In the genomic region with DNA sequence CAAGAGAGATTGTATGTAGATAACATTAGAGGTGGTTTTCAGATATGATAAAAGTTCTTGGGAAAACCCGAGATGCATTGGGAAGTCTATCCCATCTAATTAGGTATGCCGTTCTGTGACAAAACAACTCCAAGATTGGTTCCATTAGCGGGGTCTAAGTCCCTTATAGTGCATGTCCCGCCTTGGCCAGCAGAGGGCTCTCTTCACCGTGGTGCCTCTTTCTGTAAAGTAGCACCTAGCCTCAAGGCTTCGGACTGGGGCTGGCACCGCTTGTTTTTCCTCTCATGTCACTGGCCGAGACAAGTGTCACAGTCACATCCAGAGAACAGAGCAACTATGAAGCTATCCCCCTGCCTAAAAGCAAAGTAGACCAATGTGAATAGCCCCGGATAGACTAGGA, we compare ENCODE assay signal across 8 mouse cellular contexts. TPM values are rescaled to one million over a fixed set of nuclear protein-coding genes. Genes with fewer than 3 reads are reported as not detected.
DNase-seq lines count a peak whose midpoint lies in the region; ATAC-seq and TF ChIP-seq lines count a peak whose summit lies in the region.

No protein-coding gene starts in this region.

- H3K9me3 ChIP-seq in midbrain, embryonic 14.5 days (ENCODE audit: control insufficient read depth, low read length) = no peaks in the 10 kb centered on the region
- no peaks in the 10 kb centered on the region for H3K9me3 ChIP-seq in midbrain, embryonic 16.5 days (replicated peaks; ENCODE audit: control insufficient read depth, low read length, poor library complexity, severe bottlenecking)

- no peaks in the 10 kb centered on the region for H3K79me2 ChIP-seq in liver, adult 2 months (ENCODE audit: control insufficient read depth, insufficient read depth, low read length)

- no peaks in the 10 kb centered on the region for H3K36me3 ChIP-seq in midbrain, embryonic 14.5 days (ENCODE audit: control insufficient read depth, insufficient read depth, low read length)
- H3K36me3 ChIP-seq in midbrain, embryonic 16.5 days (ENCODE audit: control insufficient read depth, insufficient read depth, low read length) = no peaks in the 10 kb centered on the region
- peaks cover 16% of the 10 kb centered on the region for H3K36me3 ChIP-seq in liver, adult 2 months (ENCODE audit: control insufficient read depth, insufficient read depth, low read length)

- peak; percentile 93 for TF ChIP-seq CTCF in cerebellum, adult 2 months (IDR thresholded peaks at IDR 0.05; ENCODE audit: borderline replicate concordance, insufficient read depth, low read depth, low read length)
- peak; percentile 92 for TF ChIP-seq CTCF in liver, adult 2 months (IDR thresholded peaks at IDR 0.05; ENCODE audit: low read depth, low read length)

- no peaks in the 10 kb centered on the region for H3K27me3 ChIP-seq in midbrain, embryonic 14.5 days (ENCODE audit: control insufficient read depth, insufficient read depth, low read length)
- H3K27me3 ChIP-seq in midbrain, embryonic 16.5 days (ENCODE audit: control insufficient read depth, insufficient read depth, low read depth, low read length) = no peaks in the 10 kb centered on the region
- no peaks in the 10 kb centered on the region for H3K27me3 ChIP-seq in cerebellum, adult 2 months (ENCODE audit: control insufficient read depth, insufficient read depth, low read length)
- no peaks in the 10 kb centered on the region for H3K27me3 ChIP-seq in liver, adult 2 months (ENCODE audit: control insufficient read depth, insufficient read depth, low read length)

- no peak overlapping the region for H3K9ac ChIP-seq in midbrain, embryonic 14.5 days (replicated peaks; ENCODE audit: low read length)
- no peak overlapping the region for H3K9ac ChIP-seq in midbrain, embryonic 16.5 days (ENCODE audit: low read depth, low read length)
- H3K9ac ChIP-seq in liver, adult 2 months (ENCODE audit: low read depth, low read length) = no peak overlapping the region

- H3K4me3 ChIP-seq in midbrain, embryonic 14.5 days (replicated peaks; ENCODE audit: low read depth, low read length) = no peak overlapping the region
- no peak overlapping the region for H3K4me3 ChIP-seq in midbrain, embryonic 16.5 days (ENCODE audit: low read depth, low read length)
- H3K4me3 ChIP-seq in cerebellum, adult 2 months (replicated peaks; ENCODE audit: insufficient read depth, low read depth, low read length) = no peak overlapping the region
- no peak overlapping the region for H3K4me3 ChIP-seq in liver, adult 2 months (ENCODE audit: insufficient read depth, low read depth, low read length)

- no peak overlapping the region for H3K4me2 ChIP-seq in midbrain, embryonic 14.5 days (ENCODE audit: low read length)
- no peak overlapping the region for H3K4me2 ChIP-seq in midbrain, embryonic 16.5 days (ENCODE audit: low read length)

- DNase-seq in midbrain, embryonic 14.5 days = peak; percentile 88
- peak; percentile 69 to 82 for DNase-seq in cerebellum, adult 2 months
- peak; percentile 83 for DNase-seq in gastrocnemius, adult 18-20 months (ENCODE audit: low spot score)
- peak; percentile 85 for DNase-seq in kidney, adult 9 months
- peak; percentile 66 for DNase-seq in liver, adult 2 months (ENCODE audit: extremely low read depth, low read depth, low spot score)
- peak; percentile 47 for DNase-seq in retina, adult 2 months (ENCODE audit: low read depth, low spot score)
- DNase-seq in thymus, postnatal 25 days = peak; percentile 78

- no peak for TF ChIP-seq POLR2A in cerebellum, adult 2 months (IDR thresholded peaks at IDR 0.05; ENCODE audit: borderline replicate concordance, insufficient read depth, low read length)
- TF ChIP-seq POLR2A in liver, adult 2 months (IDR thresholded peaks at IDR 0.05; ENCODE audit: extremely low read depth, insufficient read depth, low read length) = no peak

- H3K4me1 ChIP-seq in midbrain, embryonic 14.5 days (ENCODE audit: control insufficient read depth, insufficient read depth, low read length) = no peaks in the 10 kb centered on the region
- H3K4me1 ChIP-seq in midbrain, embryonic 16.5 days (ENCODE audit: control insufficient read depth, insufficient read depth, low read length) = peaks cover 4% of the 10 kb centered on the region; the same call in 1 of the 2 replicates
- H3K4me1 ChIP-seq in cerebellum, adult 2 months (ENCODE audit: control insufficient read depth, insufficient read depth, low read length) = peaks cover 11% of the 10 kb centered on the region; the same call in 1 of the 2 replicates
- peaks cover 17% of the 10 kb centered on the region for H3K4me1 ChIP-seq in liver, adult 2 months (ENCODE audit: control insufficient read depth, insufficient read depth, low read length)

- 13% methylated on average over 9 of the region's 9 CpGs for WGBS in midbrain, embryonic 14.5 days
- 11% methylated on average over 9 of the region's 9 CpGs for WGBS in midbrain, embryonic 16.5 days
- 8% methylated on average over 9 of the region's 9 CpGs for WGBS in cerebellum, adult 2 months
- WGBS in liver, adult 2 months = 14% methylated on average over 9 of the region's 9 CpGs

- ATAC-seq in midbrain, embryonic 14.5 days (ENCODE audit: low FRiP score, low TSS enrichment) = no peak
- no peak for ATAC-seq in midbrain, embryonic 16.5 days

- H3K27ac ChIP-seq in midbrain, embryonic 14.5 days (replicated peaks; ENCODE audit: low read depth, low read length) = no peak overlapping the region
- H3K27ac ChIP-seq in midbrain, embryonic 16.5 days (ENCODE audit: low read length) = no peak overlapping the region
- H3K27ac ChIP-seq in cerebellum, adult 2 months (ENCODE audit: insufficient read depth, low read length) = no peak overlapping the region
- no peak overlapping the region for H3K27ac ChIP-seq in liver, adult 2 months (replicated peaks; ENCODE audit: insufficient read depth, low read depth, low read length)

RNA-seq across cellular contexts. Expression of gene Hnf4a, which starts 25.3 kb away (rescaled TPM):
- not detected in 2 replicates for polyA plus RNA-seq in midbrain, embryonic 14.5 days (2014; fragmentation: Nextera tagmentation; extraction: Ambion mirVana)
- polyA plus RNA-seq in midbrain, embryonic 16.5 days (2015; fragmentation: Nextera tagmentation; extraction: Ambion mirVana) = not detected in 2 replicates
- polyA plus RNA-seq in cerebellum, adult 2 months (2012; rRNA removed) = 0.02 and 0.03 TPM in 2 replicates
- total RNA-seq in gastrocnemius, adult 18-20 months (2021) = under 1 TPM; 0.21 to 0.28 TPM
- 164 and 213 TPM in 2 replicates for total RNA-seq in liver, adult 2 months (2014; rRNA removed)
- 260 and 313 TPM in 2 replicates for polyA plus RNA-seq in liver, adult 2 months (2012; rRNA removed)

RNA-seq across cellular contexts. Expression of gene R3hdml, which starts 39.8 kb away (rescaled TPM):
- not detected in 2 replicates for polyA plus RNA-seq in midbrain, embryonic 14.5 days (2014; fragmentation: Nextera tagmentation; extraction: Ambion mirVana)
- polyA plus RNA-seq in midbrain, embryonic 16.5 days (2015; fragmentation: Nextera tagmentation; extraction: Ambion mirVana) = 0.39 TPM in 1 of 2 replicates, not detected in the other
- polyA plus RNA-seq in cerebellum, adult 2 months (2012; rRNA removed) = not detected in 2 replicates
- not detected for total RNA-seq in gastrocnemius, adult 18-20 months (2021)
- total RNA-seq in liver, adult 2 months (2014; rRNA removed) = not detected in 2 replicates
- polyA plus RNA-seq in liver, adult 2 months (2012; rRNA removed) = not detected in 2 replicates

RNA-seq across cellular contexts. Expression of gene Fitm2, which starts 59.5 kb away (rescaled TPM):
- 13.0 and 13.6 TPM in 2 replicates for polyA plus RNA-seq in midbrain, embryonic 14.5 days (2014; fragmentation: Nextera tagmentation; extraction: Ambion mirVana)
- polyA plus RNA-seq in midbrain, embryonic 16.5 days (2015; fragmentation: Nextera tagmentation; extraction: Ambion mirVana) = 16.9 and 17.5 TPM in 2 replicates
- polyA plus RNA-seq in cerebellum, adult 2 months (2012; rRNA removed) = 20.2 and 21.5 TPM in 2 replicates
- 10 to 100 TPM; 76.5 TPM for total RNA-seq in gastrocnemius, adult 18-20 months (2021)
- 19.5 and 20.1 TPM in 2 replicates for total RNA-seq in liver, adult 2 months (2014; rRNA removed)
- polyA plus RNA-seq in liver, adult 2 months (2012; rRNA removed) = 19.8 and 20.9 TPM in 2 replicates

Comparison
In these comparisons a context has a peak if more than half of its experiments do, and no peak if none do; other contexts are left out.
1. RNA of gene Hnf4a, which starts 25.3 kb away (polyA plus RNA-seq): 260 to 313 TPM in liver, adult 2 months; 0.02 to 0.03 TPM in cerebellum, adult 2 months, not detected in midbrain, embryonic 14.5 days and not detected in midbrain, embryonic 16.5 days; every median in the first group is over 100 times any median in the second.
2. Peak in every context shown above with its lines, with median percentiles within 50 percentile points of each other: DNase-seq.